Mouse (Mus musculus) urinary bladder, postnatal 25 days (tissue): ENCODE measurements around the gene Dph3.
"Not testable (repeated sequence)": the region's sequence is repeated elsewhere in the genome, so short reads cannot be mapped to it uniquely, and the experiment has no call there.

Source experiments
- DNase-seq: peaks from one replicate; pipeline ENCODE4 v3.0.0; 2022; ENCODE audit warnings: low spot score

The Dph3 gene

DNA sequence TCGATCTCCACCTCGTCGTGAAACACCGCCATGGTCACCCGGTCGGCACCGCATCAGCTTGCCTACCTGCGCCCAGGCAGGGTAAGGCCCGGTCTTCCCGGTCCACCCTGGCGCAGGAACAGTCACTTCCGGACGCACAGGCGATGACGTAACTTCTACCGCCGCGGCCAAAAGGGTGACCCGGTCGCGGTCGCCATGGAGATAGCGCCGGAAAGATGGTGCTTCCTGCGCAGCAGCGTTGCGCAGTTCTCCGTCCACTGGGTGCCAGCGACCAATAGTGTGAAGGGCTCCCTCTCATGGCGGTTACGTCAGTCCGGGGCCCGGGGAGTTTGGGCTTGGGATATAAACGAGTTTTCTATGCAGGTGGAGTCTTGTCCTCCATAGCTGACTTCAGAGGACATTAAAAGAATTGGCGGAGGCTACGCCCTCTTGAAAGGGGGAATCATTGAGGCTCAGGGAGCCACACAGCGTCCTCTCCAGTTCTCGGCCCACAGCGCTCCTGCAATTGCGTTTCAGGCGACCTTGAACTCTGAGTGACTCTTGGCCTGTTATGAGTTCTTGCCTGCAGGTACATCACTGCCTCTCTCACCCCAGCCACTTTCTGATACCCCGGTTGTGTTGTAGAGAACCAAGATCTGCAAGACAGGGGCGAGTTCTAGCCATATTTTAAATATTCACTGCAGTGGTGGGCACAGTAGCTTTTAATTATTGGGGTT, at the start of gene Dph3:
TSS of gene Dph3 (minus strand) at position 244 of the 716 bp plus-strand sequence.
- DNase-seq, result peak; percentile 99

DNA sequence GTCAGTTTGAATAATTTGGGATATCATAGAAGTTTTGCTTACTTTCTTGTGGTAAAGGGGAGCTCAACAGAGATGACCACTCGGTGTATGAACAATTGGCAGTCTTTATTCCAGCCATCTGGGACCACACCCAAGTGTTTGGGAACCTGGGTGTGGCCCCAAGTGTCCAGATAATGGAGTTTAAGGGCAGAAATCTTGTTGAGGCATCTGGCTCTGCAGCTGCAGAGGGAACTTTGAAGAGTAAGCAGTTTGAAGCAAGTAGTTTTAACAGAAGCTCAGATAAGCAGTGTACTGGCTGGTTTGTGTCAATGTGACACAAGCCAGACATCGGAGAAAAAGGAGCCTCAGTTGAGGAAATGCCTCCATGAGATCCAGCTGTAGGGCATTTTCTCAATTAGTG, 48.8 kb upstream of the Dph3 start:
- DNase-seq, result no peak

DNA sequence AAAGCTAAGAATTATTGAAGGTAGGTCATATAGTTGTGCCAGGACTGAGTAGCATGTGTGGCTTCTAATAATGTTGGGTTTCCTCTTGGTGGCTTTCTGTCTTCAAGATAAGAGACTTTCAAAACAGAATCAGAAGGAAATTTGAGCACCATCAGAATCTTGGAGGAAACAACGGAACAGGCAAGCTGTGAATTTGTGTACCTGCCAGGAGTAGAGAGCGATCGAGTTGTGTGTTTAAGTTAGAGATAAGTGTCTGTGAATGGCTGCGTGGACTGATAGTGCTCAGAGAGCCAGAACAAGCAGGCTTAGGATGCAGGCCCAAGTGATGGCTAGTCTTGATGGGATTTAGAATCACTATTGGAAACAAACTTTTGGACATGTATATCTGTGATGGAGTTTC, 46.3 kb upstream of the Dph3 start:
- no peak for DNase-seq

DNA sequence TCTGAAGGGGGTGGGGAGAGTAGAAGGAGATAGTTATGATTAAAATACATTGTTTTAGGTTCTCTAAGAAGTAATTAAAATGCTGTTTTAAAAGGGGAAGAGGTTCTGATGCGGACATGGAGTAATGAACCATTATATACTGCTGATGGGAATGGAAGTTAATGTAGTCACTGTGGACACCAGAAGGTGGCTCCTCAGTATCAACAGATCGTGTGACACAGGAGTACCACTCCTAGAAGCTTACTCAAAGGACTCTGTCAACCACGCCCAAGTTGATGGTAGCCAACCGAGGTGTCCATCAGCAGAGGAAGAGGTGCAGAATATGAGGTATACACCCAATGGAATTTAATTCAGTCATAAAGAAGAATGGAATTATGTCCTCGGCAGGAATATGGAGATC, 42.9 kb upstream of the Dph3 start:
- DNase-seq, result no peak

DNA sequence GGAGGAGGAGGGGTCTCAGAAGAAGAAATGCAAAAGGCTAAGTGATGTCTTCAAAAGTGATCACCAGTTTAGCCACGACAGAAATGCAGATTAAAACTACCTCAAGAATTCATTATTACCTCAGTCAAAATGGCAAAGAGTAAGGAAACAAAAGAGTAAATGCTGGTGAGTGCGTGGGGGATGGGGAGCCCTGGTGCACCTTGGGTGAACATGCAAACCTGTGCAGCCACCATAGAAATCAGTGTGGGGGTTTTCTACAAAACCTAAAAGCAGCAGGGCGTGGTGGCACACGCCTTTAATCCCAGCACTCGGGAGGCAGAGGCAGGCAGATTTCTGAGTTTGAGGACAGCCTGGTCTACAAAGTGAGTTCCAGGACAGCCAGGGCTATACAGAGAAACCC, 39.7 kb upstream of the Dph3 start:
- not testable (repeated sequence) for DNase-seq

DNA sequence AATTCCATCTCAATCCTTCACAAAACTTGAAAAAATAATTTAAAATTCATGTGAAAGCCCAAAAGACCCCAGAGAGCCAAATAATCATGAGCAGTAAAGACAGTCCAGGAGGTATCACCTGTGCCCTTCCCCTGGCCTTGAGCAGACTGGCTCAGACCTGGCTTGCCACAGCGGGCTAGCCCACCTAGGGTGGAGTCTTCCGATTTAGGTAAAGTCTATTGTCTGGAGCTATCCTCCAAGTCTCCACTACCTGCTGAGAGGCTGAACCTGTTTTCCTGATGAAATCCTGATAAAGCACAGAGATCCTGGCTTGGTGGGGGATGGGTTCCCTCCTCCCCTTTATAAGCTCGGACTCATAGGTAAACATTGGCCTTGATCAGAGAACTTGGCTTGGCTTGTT, 38.7 kb upstream of the Dph3 start:
- DNase-seq, result no peak

DNA sequence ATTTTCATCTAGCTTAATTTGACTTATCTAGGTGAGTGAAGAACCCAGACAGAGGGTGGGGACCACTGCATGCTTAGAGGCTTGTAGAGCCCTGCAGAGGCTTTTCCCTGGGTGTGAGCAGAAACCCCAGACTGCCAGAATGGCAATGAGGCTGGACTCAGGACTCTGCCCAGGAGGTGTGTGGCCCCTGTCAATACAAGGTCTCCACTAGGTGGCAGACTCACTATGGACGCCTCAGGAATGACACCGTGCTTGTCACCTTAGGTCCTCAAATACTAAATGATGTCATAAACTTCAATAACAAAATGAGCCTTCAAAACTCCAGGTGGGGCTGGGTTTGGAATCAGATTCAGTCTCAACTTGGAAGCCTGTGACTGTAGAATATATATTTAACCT, 36.4 kb upstream of the Dph3 start:
- DNase-seq, result peak; percentile 15

DNA sequence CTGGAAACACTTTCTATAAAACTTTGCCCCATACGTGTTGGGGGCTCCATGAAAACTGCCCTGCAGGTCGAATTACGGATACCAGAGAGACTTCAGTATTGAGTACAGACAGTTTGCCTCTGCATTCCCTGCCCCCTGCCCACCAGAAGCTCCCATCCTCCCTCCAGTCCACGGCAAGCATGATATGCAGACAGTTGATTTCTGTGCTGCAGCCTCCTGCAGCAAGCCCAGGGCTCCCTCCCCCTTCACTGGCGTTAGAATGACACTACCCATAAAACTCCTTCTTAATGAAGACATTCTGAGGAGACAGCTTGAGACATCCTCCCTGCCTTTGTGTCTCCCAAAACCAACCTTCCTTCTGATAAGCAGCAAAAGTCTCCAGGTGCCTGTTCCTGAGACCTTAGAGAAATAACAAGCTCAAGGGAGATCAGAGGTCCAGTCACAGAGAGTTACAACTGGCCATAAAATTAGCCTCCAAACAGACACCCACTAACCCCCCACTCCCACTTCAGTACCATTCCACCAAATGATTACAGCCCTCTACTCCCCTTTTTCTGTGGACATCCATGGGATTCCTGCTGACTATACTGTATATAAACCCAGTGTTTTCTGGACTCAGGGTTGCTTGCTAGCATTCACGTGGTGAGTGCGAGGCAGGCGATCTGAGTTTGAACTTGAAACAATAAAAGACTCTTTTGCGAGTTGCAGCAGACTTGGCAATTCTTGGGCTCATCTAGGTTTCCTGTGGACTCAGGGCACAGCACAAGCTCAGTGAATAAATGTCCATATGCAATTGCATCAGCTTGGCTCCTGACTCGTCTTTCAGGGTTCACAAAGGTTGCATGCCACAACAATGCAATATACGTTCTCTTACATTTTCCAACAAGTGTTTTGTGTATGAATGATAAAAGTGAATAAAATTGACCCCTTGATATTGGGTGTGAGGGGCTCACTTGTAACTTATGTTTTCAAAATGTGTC, 35.7 kb upstream of the Dph3 start:
- no peak for DNase-seq

DNA sequence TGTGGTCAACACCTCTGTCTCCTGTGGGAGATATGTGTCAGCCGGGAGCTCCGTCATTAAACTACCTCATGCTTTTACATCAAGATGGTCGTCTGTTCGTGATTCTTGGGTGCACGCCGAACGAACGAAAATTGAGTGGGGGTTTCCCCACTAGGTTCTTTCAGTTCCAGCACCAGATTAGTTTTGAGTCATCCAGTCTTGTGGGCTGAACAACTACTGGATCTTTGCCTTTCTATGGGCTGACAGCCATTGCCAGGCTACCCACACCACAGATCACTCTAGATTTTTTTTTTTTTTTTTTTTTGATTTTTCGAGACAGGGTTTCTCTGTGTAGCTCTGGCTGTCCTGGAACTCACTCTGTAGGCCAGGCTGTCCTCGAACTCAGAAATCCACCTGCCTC, 26.6 kb upstream of the Dph3 start:
- DNase-seq, result not testable (repeated sequence)

DNA sequence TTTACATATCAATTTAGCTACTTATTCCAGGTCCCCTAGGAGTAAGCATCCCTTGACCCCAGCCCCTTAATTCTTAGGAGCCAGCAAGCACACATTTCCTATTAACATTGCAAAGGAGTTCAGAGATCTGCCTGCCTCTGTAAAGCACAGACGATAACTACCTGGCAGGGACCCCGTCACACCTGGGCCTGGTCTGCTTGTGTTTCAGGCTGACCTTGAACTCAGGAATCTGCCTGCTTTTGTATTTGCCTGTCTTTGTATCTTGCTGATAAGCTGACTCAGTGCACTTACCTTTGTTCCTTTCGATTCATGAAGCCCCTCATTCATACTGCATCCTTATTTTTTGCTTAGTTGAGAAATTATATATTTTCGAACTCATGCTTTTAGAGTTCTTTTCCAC, 21.4 kb upstream of the Dph3 start:
- no peak for DNase-seq

DNA sequence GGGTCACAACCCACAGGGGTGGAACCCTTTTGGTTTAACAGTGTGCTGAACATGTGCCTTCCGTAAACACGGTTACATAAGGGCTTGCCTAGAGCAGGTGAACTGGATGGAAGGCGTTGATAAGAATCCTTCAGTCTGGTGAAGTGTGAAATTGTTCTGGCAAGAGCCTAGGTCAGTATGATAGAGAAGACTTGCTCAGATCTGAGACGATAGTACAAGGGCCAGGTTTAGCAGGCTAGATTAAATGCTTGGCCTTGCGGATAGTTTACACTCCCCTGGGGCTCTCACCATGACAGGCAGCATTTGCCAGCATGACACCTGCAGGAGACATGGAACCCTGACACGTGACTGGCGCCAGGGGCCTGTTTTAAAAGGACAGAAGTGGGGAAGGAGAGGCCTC, 20.1 kb upstream of the Dph3 start:
- no peak for DNase-seq

DNA sequence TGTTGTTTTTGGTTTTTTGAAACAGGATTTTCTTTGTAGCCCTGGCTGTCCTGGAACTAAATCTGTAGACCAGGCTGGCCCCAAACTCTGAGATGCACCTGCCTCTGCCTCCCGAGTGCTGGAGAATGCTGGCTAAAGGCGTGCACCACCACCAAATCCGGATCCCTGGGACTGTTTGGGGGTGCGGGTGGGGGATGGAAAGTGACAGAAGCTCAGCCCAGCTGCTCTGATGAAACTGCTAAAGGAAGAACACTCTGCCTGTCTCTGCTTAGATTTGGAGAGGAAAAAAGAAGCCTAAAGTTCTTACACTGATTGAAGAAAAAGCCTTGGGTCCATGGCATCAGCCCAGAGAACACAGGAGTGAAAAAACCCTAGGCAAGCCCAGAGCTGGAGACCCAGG, 18.0 kb upstream of the Dph3 start:
- no peak for DNase-seq

DNA sequence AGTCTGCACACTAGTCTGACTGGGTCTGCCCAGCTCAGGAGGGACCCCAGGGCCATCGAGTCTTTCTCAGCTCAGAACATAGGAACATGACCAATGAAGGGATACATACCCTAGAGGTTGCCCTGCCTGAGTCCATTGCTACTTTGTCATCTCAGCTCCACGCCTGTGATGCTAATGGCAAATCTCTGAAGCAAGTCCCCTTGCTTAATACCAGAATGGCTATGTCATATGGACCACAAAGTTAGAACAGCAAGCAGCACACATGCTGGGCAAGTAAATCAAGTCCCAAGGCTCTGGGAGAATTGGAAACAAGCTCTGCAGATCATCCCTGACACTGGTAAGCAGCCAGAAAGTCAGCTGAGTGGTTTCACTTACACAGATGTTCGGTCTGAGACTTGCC, 13.4 kb upstream of the Dph3 start:
- DNase-seq, result no peak

DNA sequence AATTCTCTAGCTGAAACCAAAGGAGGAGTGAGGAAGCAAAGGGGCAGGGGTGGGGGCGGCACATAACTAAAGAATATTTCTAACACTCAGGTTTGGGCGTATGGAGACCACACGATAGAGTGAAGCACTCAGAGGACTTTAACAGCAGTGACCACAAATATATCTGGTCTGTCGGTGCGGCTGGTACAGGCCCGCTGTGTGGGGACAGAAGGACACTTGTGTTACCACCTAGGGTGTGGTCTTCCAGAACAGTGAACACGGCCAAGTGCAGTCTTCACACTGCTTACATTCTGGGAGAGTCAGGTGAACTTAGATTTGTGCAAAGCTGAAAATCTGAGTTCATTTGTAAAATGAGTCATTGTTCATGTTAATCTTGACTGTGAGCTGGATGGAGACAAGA, 12.2 kb upstream of the Dph3 start:
- no peak for DNase-seq

DNA sequence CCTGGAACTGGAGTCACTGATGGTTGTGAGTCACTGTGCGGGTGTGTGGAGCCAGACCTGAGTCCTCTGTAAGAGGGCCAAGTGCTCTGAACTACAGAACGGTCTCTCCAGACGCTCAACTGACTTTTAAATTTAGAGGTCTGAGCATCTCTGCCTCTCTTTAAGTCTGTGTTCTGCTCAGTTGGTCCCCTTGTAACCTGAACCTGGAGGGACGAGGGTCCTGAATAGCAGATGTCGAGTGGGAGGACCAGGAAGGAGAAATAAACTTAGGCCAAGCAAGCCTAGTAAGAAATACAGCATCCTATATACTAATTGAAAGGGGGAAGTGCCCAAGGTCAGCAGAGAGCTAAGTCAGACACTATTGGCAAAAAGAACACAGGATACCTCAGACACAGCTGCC, 11.2 kb upstream of the Dph3 start:
- no peak for DNase-seq

DNA sequence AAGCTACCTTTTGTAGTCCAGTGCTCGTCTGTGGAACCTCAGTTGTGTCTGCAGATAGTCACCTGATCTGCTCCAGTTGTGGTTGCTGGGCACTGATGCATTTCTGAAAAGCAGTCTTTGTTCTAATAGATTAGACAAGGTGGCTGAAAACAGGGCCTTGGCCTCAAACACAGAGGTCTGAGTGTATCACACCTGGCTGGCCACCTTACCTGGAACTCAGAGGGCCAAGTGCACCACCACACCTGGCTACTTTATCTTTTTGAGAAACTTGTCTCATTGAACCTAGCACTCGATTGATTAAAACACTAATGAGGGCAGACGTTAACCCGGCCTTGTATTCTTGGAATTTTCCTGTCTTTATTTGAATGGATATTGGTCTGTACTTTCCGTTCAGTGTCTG, 10.1 kb upstream of the Dph3 start:
- DNase-seq, result no peak

DNA sequence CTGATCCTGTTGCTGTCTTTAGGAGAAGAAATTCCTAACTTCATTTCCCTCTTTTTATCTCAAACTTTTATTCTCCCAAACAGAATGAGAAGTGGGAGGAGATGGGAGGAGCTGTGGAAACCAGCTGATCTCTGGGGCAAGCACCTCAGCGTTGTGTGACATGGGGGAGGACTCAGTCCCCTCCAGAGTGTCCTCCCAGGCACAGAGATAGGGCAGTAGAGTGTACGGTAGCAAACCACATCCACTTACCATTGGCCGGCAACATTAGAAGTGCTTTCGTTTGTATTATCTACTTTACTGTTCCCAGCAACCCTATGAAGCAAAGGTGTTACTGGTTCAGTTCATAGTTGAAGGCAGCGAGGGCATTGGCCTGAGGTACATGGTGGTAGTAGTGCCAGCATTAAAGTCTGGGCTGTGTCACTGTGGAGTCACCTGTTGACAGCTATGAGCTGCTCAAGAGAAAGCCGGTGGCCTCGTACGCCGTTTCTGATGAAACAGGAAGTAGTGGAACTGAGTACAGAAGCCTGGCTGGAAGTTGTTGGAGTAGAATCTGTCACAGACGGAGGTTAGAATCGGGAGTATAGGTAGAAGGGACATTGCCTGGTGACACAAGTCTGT, 8.1 kb upstream of the Dph3 start:
- DNase-seq, result no peak

DNA sequence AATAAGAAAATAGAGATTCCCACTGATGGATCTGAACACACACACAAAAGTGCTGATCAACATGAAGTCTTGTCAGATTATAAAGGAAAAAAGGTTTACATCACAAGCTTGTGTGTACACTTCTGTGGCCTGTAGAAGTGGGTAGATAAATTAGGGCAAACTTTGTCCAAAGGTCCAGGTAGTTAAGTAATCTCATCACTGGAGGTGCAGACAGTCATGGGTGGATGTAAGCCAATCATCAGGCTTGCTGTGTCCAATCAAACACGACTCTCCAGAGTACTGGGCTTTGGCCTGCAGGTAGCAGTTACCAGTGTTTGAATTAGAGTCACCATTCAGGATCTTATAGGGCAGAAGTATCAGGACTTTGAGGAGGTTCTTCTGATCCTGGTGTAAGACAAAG, 7.5 kb upstream of the Dph3 start:
- DNase-seq, result no peak

DNA sequence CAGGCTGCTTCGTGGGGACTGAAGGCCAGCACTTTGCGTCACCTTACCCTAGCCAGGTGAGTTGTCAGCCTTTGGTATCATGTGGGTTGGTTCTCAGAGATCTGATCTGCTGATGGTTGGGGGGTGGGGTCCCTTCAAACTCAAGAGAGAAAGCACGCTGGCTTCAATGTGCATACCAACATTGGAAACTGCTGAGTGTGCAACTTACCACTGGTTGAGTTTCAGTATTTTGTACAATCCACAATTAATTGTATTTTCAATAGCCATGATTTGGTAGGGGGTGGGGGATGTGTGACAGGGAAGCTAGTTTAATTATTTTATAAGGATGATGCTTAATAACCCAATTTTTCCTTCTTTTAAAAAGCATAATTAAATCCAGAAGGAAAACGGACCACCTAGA, 6.2 kb upstream of the Dph3 start:
- no peak for DNase-seq

DNA sequence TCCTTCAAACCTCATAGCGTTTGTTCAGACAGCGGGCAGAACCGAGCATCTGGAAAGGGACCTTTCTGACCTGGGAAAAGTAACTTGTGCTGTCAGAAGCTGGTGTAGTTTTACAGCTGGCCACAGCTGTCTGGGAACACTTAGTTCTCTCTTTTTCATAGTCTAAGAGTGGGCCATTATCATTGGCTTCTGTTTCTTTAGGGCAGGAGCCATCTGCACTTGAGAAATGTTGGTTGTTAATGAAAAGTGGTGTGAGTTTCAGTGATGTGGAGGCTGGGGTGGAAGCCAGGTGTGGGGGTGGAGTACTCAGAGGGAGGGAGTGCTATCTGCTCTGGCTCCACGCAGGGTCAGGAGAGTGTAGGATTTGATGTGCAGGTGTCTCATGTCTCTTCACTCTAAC, 5.6 kb upstream of the Dph3 start:
- DNase-seq, result no peak

DNA sequence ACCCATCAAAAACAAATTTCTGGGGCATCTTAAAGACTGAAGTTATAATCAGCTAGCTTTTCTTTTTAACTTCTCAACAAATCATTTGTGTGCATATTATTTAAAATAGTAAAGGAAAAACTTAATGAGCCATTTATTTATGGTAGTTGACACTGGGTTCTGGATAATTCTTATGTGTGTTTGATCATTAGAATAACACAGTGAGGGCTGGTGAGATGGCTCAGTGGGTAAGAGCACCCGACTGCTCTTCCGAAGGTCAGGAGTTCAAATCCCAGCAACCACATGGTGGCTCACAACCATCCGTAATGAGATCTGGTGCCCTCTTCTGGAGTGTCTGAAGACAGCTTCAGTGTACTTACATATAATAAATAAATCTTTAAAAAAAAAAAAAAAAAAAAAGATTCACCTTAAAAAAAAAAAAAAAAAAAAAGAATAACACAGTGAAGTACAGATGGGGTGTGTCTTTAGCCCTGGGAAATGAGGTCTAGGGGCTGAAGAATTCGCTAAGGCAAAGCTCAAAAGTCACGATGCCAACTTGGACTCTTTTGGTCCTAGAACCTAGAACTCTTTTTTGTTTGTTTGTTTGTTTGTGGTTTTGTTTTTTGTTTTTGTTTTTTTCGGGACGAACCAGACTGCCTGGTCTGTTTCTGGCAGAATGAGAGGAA, 2.2 kb upstream of the Dph3 start:
- not testable (repeated sequence) for DNase-seq

DNA sequence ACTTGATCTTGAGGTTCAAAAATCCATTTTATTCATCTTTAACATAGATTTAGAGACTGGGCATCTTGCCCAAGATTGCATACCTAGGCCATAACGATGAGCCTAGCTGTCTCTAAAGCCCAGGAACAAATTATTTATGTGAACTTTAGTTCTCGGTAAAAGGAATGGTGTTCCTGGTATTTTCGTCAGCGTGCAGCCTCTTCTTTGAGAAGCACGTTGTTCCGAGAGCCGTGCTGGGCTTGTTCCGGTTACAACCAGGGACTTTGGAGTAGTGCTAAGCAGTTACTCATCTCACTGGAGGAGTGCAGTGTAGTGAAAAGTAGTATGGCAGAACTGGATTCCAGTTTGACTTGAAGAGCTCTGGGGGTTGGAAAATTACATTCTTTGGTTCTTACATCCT, 697 bp upstream of the Dph3 start:
- no peak for DNase-seq
